Mouse (Mus musculus) limb, embryonic 13.5 days (tissue): ENCODE data around the gene Tfap2e. TPM values are rescaled to one million over a fixed set of nuclear protein-coding genes. Genes with fewer than 3 reads are reported as not detected.

Source experiments
- ATAC-seq: fragments of 200-750 bp; cut with Nextera tagmentation; 2 replicates; pipeline ENCODE4 v1.8.0; 2017; ENCODE audit warnings: low read depth, moderate number of reproducible peaks, moderate TSS enrichment; ENCODE audit not compliant: low FRiP score
- H3K27ac ChIP-seq: fragments of 300-500 bp; sonication (generic); 2 replicates; pipeline ENCODE4 v1.5.1; 2015; ENCODE audit warnings: inconsistent platforms, mild to moderate bottlenecking, moderate library complexity
- H3K27me3 ChIP-seq: fragments of 300-500 bp; sonication (generic); 2 replicates; pipeline ENCODE4 v1.6.1; 2015; ENCODE audit warnings: mild to moderate bottlenecking, inconsistent platforms
- H3K36me3 ChIP-seq: fragments of 300-500 bp; sonication (generic); 2 replicates; pipeline ENCODE4 v1.6.1; 2015; ENCODE audit warnings: inconsistent platforms, mild to moderate bottlenecking, moderate library complexity
- H3K4me1 ChIP-seq: fragments of 300-500 bp; sonication (generic); 2 replicates; pipeline ENCODE4 v1.6.1; 2015; ENCODE audit warnings: inconsistent platforms
- H3K4me2 ChIP-seq: fragments of 300-500 bp; sonication (generic); replicated peaks from 2 replicates; pipeline ENCODE4 v1.6.1; 2015; ENCODE audit warnings: inconsistent platforms, mild to moderate bottlenecking, moderate library complexity
- H3K4me3 ChIP-seq: fragments of 300-500 bp; sonication (generic); 2 replicates; pipeline ENCODE4 v1.5.1; 2015; ENCODE audit warnings: moderate library complexity, mild to moderate bottlenecking, inconsistent platforms
- H3K9ac ChIP-seq: fragments of 300-500 bp; sonication (generic); 2 replicates; pipeline ENCODE4 v1.6.1; 2015; ENCODE audit warnings: mild to moderate bottlenecking, inconsistent platforms
- H3K9me3 ChIP-seq: fragments of 300-500 bp; sonication (generic); 2 replicates; pipeline ENCODE4 v1.6.1; 2016; ENCODE audit warnings: inconsistent platforms
- WGBS: fragments of 180-500 bp; shearing (Covaris S2); methylation state at CpG from one replicate; pipeline ENCODE4 v1.1.7; 2015; 5-methylcytosine and 5-hydroxymethylcytosine counted together
- polyA plus RNA-seq: library from polyadenylated mRNA; unstranded; fragments of >200 nt; fragmentation: Nextera tagmentation; extraction: Ambion mirVana; gene quantifications from 2 replicates; pipeline ENCODE4 v1.2.1, GENCODE M21; 2015

Tfap2e gene
- 0.06 TPM in 1 of 2 replicates, not detected in the other for polyA plus RNA-seq

- 0 out of 2 replicates have a peak within 1 kb of the TSS, but pooled peaks have one; percentile 25 for H3K9ac ChIP-seq
- WGBS = 2% methylated on average over 32 of the region's 32 CpGs
These were observed at the start of gene Tfap2e for GRCm38 (mm10) chr4:126736001-126736414. Gene Tfap2e, minus strand, starts transcription at chr4:126736240.

DNA sequence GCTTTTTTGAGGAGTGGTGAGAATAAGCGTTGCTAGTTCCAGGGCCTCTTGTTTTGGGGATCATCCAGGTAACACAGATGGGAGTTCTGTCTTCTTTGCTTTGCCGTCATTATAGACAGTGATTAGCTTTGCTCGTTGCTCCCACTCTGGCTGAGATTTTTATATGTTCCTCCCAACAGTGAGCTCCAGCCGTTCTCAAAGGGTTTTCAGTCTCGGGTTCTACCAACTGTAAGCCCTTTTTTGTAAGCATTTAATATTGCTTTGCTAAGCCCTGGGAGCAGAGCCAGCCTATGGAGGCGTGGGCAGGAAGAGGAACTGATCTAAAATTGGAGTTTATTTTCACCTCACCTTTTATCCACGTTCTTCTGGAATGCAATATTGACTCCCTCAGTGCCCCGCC, 47.0 kb upstream of the Tfap2e start:
- no peak for ATAC-seq
- Histone ChIP-seq H3K9me3 (no peaks in the 10 kb centered on the region), H3K4me2 (peak overlapping the region; percentile 37), H3K27ac (peak overlapping the region; percentile 72), H3K4me1 (peaks cover 53% of the 10 kb centered on the region), H3K27me3 (no peaks in the 10 kb centered on the region), H3K36me3 (0 out of 2 replicates have a peak, but pooled peaks cover 2% of the 10 kb centered on the region), H3K4me3 (no peak overlapping the region), H3K9ac (no peak overlapping the region)
- WGBS = 45% methylated on average over 8 of the region's 8 CpGs

More at GRCm38 (mm10) chr4:126736001-126736414, at the start of gene Tfap2e:
- Histone ChIP-seq H3K9me3 (no peaks in the 10 kb centered on the region), H3K4me2 (peak within 1 kb of the TSS; percentile 56), H3K4me1 (peaks cover 24% of the 10 kb centered on the region), H3K27me3 (peaks cover 90% of the 10 kb centered on the region), H3K4me3 (peak within 1 kb of the TSS; percentile 38), H3K27ac (no peak within 1 kb of the TSS), H3K36me3 (no peaks in the 10 kb centered on the region)
- 0 out of 2 replicates have a peak, but pooled peaks have one; percentile 7 for ATAC-seq

- Histone ChIP-seq H3K9ac (no peak overlapping the region), H3K9me3 (no peaks in the 10 kb centered on the region), H3K4me2 (peak overlapping the region; percentile 37), H3K27ac (peak overlapping the region; percentile 72), H3K4me1 (peaks cover 55% of the 10 kb centered on the region), H3K27me3 (no peaks in the 10 kb centered on the region), H3K4me3 (no peak overlapping the region), H3K36me3 (no peaks in the 10 kb centered on the region)
- WGBS = 54% methylated on average over 8 of the region's 8 CpGs
- no peak for ATAC-seq
These were observed 46.5 kb upstream of the Tfap2e start for GRCm38 (mm10) chr4:126782512-126782911.

DNA sequence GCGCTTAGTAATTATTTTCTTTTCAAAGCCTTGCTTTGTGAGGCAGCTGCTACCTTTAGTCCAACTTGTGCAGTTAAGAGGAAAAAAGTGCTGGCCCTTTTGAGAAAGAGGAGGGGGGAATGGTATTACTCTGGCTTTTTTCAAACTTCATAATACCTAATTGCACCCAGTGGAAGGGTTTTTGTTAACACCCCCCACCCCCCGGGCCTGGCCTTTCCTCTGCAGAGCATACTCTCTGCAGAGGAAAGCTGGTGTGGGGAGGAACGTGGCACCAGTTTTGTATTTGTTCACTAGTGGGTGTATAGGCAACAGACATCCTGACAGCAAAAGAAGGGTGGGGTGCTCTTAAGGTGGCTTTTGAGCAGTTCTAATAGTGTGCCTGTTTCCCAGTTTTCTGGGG, 45.8 kb upstream of the Tfap2e start:
- peaks cover 61% of the 10 kb centered on the region for H3K4me1 ChIP-seq
- no peaks in the 10 kb centered on the region for H3K9me3 ChIP-seq
- no peak for ATAC-seq
- H3K27ac ChIP-seq = peak overlapping the region; percentile 72
- no peak overlapping the region for H3K9ac ChIP-seq
- WGBS = 40% methylated on average over 3 of the region's 3 CpGs
- H3K36me3 ChIP-seq = no peaks in the 10 kb centered on the region
- no peak overlapping the region for H3K4me3 ChIP-seq
- H3K4me2 ChIP-seq = peak overlapping the region; percentile 37; the same call in 1 of the 2 replicates
- no peaks in the 10 kb centered on the region for H3K27me3 ChIP-seq

GRCm38 (mm10) chr4:126779826-126780775, 44.1 kb upstream of the Tfap2e start:
- Histone ChIP-seq H3K9me3 (no peaks in the 10 kb centered on the region), H3K9ac (no peak overlapping the region), H3K36me3 (no peaks in the 10 kb centered on the region), H3K27me3 (no peaks in the 10 kb centered on the region), H3K4me1 (peaks cover 66% of the 10 kb centered on the region), H3K4me3 (no peak overlapping the region), H3K4me2 (peak overlapping the region; percentile 2; the same call in 1 of the 2 replicates), H3K27ac (peak overlapping the region; percentile 72; the same call in 1 of the 2 replicates)
- no peak for ATAC-seq
- WGBS = 46% methylated on average over 12 of the region's 12 CpGs

DNA sequence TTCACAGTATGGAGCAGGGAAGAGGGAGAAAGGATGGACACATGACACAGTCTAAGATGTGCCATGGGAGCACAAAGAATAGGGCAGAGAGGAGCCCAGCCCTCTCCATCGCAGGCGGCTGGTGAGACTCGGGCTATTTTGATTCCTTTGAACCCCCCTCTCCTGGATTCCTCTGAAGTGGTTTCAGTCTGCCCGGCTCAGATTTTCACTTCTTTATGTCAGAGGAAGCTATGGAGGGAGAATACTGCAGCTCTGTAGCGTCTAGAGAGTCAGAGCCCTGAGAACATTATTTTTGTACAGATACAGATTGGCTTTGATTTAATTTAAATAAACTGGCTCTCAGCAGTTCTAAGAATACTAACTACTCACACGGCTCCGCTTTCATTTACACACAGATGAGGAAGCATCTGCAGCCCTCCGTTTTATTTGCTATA, 43.1 kb upstream of the Tfap2e start:
- Histone ChIP-seq H3K4me3 (no peak overlapping the region), H3K9ac (no peak overlapping the region), H3K9me3 (no peaks in the 10 kb centered on the region), H3K36me3 (no peaks in the 10 kb centered on the region), H3K4me2 (no peak overlapping the region), H3K4me1 (peaks cover 72% of the 10 kb centered on the region), H3K27ac (no peak overlapping the region), H3K27me3 (no peaks in the 10 kb centered on the region)
- ATAC-seq = no peak
- 36% methylated on average over 8 of the region's 8 CpGs for WGBS

- 27% methylated on average over 1 of the region's 1 CpGs for WGBS
- H3K4me3 ChIP-seq = no peak overlapping the region
- no peak overlapping the region for H3K9ac ChIP-seq
- H3K36me3 ChIP-seq = peaks cover 4% of the 10 kb centered on the region; the same call in 1 of the 2 replicates
- H3K27ac ChIP-seq = no peak overlapping the region
- ATAC-seq = no peak
- H3K4me1 ChIP-seq = peaks cover 35% of the 10 kb centered on the region
- no peaks in the 10 kb centered on the region for H3K9me3 ChIP-seq
- no peaks in the 10 kb centered on the region for H3K27me3 ChIP-seq
- no peak overlapping the region for H3K4me2 ChIP-seq
These were observed 39.1 kb upstream of the Tfap2e start for GRCm38 (mm10) chr4:126775182-126775581.

DNA sequence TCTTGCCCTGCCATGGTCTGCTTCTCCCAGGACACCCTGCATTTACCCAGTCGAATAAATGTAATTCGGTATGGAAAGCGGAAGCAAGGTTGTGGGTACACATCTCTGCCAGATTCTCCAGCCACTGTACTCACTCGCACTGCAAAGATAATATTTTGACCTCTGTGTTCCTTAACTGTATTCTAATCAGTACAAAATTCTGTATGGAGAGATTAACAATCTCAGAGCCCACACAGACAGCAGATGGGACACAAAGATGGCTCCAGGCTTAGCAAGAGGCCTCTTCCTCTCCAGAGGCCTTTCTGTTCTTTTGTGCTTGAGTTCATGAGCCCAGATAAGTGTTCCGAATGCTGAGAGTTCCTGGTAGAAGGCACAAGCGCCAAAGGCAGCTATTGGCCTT, 37.8 kb upstream of the Tfap2e start:
- H3K4me1 ChIP-seq = peaks cover 23% of the 10 kb centered on the region
- no peak for ATAC-seq
- H3K9me3 ChIP-seq = no peaks in the 10 kb centered on the region
- H3K27ac ChIP-seq = no peak overlapping the region
- H3K27me3 ChIP-seq = no peaks in the 10 kb centered on the region
- no peak overlapping the region for H3K9ac ChIP-seq
- no peak overlapping the region for H3K4me2 ChIP-seq
- H3K4me3 ChIP-seq = no peak overlapping the region
- 95% methylated on average over 6 of the region's 6 CpGs for WGBS
- H3K36me3 ChIP-seq = peaks cover 8% of the 10 kb centered on the region

DNA sequence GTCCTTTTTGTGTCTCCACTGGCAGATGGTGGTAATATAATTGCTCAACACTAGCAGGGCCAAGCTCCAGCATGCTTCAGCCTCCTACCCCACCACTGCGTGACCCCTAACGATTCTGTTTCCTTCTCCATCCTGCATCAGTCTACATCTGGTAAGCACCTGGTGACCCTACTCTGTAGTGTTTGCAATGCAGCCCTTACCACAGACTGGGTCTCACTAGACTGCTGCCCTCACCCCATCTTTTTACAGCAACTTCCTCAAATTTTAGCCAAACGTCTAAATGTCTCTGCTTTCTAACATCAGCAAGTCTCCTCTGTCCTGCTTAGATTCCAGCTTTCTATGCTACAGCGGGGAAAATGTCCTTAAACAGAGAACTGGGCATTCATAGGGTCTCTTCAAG, 34.8 kb upstream of the Tfap2e start:
- H3K4me3 ChIP-seq = no peak overlapping the region
- H3K9me3 ChIP-seq = no peaks in the 10 kb centered on the region
- H3K9ac ChIP-seq = no peak overlapping the region
- ATAC-seq = no peak
- 49% methylated on average over 4 of the region's 4 CpGs for WGBS
- H3K4me2 ChIP-seq = no peak overlapping the region
- no peak overlapping the region for H3K27ac ChIP-seq
- H3K36me3 ChIP-seq = peaks cover 12% of the 10 kb centered on the region
- no peaks in the 10 kb centered on the region for H3K27me3 ChIP-seq
- peaks cover 11% of the 10 kb centered on the region; the same call in 1 of the 2 replicates for H3K4me1 ChIP-seq

DNA sequence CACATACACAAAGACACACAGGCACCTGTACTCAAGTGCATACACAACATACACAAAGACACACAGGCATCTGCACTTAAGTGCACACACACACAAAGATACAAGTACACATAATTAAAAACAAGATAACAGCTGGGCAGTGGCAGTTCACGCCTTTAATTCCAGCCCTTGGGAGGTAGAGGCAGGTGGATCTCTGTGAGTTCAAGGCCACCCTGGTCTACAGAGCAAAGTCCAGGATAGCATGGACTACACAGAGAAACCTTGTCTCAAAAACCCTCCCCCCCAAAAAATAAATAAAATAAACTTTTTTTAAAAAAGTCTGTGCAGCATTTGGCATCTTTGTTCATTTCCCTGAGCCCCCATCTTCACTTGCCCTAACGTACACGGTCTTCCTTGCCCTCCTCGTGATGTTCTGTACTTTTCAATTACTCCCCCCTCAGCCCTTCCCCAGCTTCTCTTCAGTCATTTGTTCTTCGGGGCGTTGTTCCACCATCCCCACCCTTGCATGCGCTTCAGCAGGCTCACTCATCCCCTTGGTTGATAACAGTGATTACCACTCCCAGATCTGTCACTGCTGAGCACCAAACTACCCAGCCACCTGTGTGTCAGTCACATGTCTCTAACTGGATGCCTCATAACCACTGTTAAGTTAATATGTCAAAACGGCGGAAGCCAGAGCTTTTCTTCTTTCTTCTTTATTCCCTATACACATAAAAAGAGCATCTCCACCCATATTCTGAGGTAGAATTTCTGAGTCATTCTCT, 33.9 kb upstream of the Tfap2e start:
- Histone ChIP-seq H3K4me1 (0 out of 2 replicates have a peak, but pooled peaks cover 5% of the 10 kb centered on the region), H3K9me3 (no peaks in the 10 kb centered on the region), H3K4me3 (no peak overlapping the region), H3K4me2 (no peak overlapping the region), H3K27me3 (no peaks in the 10 kb centered on the region), H3K36me3 (peaks cover 12% of the 10 kb centered on the region), H3K9ac (no peak overlapping the region), H3K27ac (no peak overlapping the region)
- ATAC-seq = no peak
- WGBS = 90% methylated on average over 9 of the region's 9 CpGs

DNA sequence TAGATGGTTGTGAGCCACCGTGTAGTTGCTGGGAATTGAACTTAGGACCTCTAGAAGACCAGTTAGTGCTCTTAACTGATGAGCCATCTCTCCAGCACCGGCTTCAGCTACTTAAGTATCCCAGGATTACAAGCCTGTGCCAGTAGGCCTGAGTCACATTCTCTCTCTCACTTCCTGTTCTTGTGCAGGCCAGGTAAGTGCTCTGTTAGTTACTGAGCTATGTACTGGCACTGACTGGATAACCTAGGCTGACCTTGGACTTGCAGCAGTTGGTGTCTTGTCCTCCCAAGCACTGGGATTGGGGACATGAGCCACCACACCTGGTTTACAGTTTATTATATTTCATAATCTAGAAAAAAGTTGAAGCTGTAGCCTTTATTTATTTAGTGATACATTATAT, 27.4 kb upstream of the Tfap2e start:
- peaks cover 7% of the 10 kb centered on the region; the same call in 1 of the 2 replicates for H3K4me1 ChIP-seq
- H3K36me3 ChIP-seq = peaks cover 25% of the 10 kb centered on the region
- 75% methylated on average over 2 of the region's 2 CpGs for whole genome bisulfite sequencing
- H3K4me3 ChIP-seq = no peak overlapping the region
- ATAC-seq = no peak
- H3K27me3 ChIP-seq = no peaks in the 10 kb centered on the region
- H3K9ac ChIP-seq = no peak overlapping the region
- no peak overlapping the region for H3K4me2 ChIP-seq
- no peaks in the 10 kb centered on the region for H3K9me3 ChIP-seq
- H3K27ac ChIP-seq = no peak overlapping the region
